Mouse (Mus musculus): Measurements from ENCODE around the gene Phf3.
"Not testable (repeated sequence)": the region's sequence is repeated elsewhere in the genome, so short reads cannot be mapped to it uniquely, and the experiment has no call there.

Phf3 gene

DNA sequence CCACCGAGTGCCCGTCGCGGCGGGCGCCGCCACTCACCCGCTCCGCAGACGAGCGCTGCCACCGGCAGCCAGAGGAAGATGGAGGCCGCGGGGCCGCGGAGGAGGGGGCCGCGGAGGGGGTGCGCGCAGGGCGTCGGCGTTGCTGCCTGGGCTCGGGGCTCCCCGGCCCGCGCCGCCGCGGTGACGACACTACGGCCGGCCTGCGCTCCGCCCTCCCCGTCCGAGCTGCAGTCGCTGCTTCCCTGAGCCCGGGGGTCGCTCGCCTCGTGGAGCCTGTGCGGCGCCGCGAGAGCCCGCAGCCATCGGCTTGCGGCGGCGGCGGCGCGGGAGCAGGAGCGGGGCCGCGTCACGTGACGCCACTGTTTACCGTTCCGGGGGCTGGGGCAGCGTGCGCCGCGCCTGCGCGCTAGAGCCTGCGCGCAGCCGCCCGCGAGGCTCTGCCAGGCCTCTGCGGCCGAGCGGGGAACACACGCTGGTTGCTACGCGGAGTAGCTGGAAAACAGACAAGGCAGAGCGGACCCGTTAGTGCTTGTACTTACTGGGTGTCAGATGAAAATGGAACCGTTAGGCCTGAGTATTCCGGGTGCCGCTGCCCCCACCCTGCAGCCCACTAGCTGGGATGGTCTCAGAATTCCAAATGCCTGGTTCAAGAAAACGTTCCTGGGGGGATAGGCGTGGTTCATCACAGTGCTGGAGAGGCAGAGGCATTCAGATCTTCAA lies at the start of gene Phf3:
TSS of gene Phf3 (minus strand) at position 381 of the 720 bp plus-strand sequence.
- DNase-seq (ENCODE audit: low read depth, low spot score) = peak; percentile 96

DNA sequence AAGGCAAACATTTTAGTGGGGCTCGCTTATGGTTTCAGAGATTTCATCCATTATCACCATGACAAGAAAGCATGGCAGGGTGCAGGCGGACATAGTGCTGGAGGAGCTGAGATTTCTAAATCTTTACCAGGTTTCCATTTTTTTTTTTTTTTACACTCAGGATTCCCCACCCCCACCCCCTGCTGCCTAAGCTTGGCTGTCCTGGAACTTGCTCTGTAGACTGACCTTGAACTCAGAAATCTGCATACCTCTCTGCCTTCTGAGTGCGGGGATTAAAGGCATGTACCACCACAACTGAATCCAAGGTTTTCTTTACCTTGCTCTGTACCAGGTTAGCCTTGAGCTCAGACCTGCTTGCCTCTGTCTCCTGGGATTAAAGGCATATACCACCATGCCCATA lies 48.5 kb upstream of the Phf3 start:
- DNase-seq (ENCODE audit: low read depth, low spot score) = no peak

DNA sequence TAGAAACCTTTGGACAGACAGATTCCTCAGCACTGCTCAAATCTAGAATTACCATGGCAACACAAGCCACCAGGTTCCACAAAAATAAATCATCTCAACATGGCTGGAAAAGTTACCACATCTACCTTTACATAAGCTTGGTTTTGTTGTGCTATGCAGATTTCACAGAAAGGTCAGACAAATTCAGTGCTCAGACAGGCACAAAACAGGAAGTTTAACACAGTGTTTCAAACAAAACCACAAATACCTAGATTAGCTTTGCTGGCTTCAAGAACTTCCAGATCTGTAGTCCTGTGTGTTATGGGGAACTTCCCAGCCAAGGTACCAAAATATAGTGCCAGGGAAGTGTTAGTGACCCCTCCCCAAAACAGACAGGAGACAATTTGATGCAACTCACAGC lies 47.5 kb upstream of the Phf3 start:
- peak; percentile 11 for DNase-seq (ENCODE audit: low read depth, low spot score)

DNA sequence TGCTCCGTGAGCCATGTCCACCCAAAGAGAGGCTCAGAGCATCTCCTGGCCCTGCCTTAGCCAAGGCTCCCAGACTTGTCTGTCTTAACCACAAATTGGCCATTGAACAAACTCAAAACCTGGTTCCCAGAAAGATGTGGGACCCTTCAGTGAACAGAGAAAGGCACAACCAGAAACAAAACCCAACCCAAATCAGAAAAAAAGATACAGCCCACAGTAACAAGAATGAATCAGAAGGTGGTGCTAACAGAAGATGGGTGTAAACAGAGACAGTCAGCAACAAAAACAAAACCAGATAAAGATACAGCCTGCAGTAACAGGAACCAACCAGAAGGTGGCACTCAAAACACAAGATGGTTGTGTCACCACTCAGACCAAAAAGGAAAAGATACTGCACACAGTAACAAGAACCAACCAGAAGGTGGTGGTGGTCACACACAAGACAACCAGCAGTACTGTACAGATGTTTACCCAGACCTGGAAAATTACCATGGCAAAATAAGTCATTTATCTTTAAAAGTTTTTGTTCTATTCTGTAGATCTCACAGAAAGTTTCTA lies 47.0 kb upstream of the Phf3 start:
- DNase-seq (ENCODE audit: low read depth, low spot score) = peak; percentile 66

DNA sequence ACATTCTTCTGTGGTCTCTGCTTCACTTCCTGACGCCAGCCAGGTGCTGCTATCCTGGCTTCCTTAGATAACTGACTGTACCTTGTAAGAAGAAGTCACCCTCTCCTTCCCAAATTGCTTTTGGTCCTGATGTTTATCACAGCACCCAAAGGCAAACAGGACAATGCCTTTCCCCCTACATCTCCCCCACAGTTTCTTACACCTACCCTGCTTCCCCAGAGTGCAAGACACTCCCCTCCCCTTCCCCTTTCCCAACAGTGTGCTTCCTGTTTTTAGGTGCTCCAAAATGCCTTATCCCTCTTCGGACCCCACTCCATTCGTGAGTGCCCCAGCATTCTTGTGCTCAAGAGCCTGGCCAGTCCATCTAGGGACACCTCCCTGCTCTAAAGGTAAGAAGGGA lies 36.5 kb upstream of the Phf3 start:
- DNase-seq (ENCODE audit: low read depth, low spot score) = no peak

DNA sequence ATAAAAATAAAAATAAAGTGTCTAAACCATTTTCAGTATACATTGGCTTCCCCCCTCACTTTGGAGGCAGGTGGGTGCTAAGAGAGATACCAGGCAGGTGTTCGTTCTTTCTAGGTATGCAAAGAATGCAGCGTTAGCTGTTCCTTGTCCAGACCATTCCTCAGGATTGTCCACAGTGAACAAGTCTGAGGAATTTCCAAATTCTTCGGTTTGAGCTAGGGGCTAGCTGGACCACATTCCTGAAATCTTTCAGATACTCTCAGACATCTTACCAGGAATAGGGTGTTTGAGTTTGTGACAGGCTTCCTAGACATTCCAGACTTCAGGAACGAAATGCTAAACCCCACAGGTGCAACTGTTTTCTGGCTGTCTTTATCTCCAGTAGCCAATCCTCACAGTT lies 35.1 kb upstream of the Phf3 start:
- DNase-seq (ENCODE audit: low read depth, low spot score) = no peak

DNA sequence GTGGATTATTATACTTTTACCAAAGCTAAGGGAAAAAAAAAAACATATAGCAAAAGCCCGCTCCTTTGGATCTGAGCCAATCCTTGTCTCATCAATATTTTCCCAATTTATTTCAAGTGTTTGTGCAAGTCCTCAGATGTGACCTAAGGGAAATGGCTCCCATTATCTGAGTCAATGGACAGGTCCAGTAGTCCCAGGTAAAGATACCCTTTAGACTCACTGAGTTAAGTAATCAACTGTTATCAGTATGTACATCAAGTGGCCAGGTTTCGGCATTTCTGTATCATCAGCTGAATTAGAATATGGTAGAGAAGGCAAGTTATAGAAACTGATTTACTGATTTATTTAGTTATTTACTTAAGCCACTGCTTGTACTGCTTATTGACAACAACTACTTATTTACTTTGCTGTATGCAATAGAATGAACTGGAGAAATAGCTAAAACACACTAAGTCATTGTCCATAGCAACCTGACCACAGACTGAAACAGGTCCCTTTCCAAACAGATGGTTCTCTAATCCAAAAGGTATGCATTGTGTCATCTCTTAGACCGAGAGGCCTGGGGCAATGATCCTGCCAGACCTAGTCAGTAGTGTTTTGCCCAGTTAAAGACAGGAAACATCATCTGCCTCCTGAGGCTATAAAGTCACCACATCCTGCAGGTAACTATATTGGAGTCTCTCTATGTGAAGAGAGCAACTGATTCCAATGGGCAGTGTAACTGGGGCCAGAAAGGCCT lies 29.9 kb upstream of the Phf3 start:
- DNase-seq (ENCODE audit: low read depth, low spot score) = no peak

DNA sequence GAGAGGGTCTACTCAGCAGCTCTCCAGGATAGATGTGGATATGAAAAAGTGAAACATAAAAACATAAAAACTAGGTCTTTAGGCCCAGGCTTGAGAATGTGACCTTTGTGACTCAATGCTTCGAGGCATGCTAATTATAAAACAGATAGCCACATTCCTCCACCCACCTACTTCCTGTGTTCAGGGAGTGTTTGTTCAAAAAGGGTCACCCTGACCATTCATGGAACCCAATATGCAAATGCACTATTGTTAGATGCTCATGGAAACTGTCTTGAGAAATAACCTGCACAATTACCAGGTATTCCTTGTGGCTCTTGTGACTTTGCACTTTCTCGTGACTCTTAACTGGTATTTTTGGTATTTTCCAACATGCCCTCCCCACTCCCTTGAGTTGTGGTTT lies 25.0 kb upstream of the Phf3 start:
- DNase-seq (ENCODE audit: low read depth, low spot score) = no peak

DNA sequence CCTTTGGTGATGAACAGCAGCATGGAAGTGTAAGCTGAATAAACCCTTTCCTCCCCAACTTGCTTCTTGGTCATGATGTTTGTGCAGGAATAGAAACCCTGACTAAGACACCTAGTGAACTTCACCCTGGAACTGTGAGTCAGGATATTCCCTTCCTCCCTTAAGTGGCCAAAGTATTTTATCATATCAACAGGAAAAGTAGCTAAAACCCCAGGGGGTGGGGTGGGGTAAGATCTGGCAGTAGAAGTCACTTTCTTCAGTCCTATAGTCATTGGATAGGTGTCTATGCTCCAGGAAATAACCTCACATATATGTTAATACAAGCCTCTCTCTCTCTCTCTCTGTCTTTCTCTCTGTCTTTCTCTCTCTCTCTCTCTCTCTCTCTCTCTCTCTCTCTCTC lies 21.6 kb upstream of the Phf3 start:
- DNase-seq (ENCODE audit: low read depth, low spot score) = not testable (repeated sequence)

DNA sequence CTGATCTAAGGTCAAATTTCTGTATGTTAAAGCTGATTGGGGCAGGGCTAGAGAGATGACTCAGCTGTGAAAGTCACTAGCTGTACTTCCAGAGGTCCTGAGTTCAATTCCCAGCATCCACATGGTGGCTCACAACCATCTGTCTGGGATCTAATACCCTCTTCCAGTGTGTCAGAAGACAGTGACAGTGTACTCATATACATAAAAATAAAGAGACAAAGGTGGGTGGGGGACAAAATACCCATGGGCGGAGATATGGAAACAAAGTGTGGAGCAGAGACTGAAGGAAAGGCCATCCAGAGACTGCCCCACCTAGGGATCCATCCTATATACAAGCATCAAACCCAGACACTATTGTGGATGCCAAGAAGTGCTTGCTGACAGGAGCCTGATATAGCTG lies 10.1 kb upstream of the Phf3 start:
- DNase-seq (ENCODE audit: low read depth, low spot score) = not testable (repeated sequence)

DNA sequence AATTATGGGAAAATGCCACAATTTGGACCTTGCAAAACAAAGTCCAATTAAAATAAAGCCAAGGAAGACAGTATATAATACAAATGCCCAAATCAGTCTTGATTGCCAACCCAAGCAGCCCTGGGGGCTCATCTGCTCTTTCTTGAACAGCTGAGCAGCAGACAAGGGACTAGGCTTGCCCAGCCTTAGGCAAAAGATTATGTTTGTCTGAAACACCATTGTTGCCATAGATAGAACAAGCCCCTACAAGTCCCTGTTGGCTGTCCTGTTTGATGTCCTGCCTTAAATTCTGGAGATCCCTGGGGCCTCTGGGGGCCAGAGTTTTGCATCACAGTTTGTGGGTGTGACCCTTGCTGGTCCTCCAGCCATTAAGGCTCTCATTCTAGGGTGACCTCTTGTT lies 2.0 kb upstream of the Phf3 start:
- no peak for DNase-seq (ENCODE audit: low read depth, low spot score)

DNA sequence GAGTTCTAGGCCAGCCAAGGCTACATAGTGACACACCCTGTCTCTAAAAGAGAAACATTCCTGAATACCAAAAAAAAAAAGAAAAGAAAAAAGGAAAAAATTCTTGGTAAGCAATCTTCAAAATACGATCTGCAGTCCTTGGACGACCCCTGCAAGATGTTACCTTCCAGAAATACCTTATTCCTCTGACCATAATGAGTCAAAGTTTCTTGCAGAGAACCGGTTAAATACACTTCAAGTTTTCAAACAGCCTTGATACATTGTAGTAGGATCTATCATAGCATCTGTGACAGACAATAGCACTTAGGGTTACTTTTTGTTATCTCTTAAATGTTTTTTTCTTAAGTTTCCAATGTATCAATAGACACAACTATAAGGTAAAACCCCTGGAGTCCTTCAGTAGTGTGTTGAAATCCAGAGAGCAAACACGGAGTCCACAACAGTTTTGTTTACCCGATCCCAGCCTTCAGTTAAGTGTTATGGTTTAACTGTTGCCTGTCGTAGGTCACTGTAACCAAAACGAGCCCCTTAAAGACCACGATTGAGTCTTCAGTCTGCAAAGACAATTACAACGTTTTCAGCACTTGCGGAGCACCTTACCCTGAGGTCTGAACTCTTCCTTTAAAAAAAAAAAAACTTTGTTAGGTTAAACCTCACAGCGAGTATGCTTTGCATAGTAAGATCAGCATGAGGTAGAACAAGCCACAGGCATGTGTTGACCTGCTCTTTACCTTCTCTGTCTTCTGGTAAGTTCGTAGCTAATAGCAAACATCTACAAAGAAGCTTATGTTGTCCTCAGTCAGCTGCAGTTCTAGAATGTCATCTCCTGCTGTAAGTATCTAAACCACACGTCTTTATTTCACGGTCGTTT lies 775 bp upstream of the Phf3 start:
- DNase-seq (ENCODE audit: low read depth, low spot score) = peak; percentile 5

DNA sequence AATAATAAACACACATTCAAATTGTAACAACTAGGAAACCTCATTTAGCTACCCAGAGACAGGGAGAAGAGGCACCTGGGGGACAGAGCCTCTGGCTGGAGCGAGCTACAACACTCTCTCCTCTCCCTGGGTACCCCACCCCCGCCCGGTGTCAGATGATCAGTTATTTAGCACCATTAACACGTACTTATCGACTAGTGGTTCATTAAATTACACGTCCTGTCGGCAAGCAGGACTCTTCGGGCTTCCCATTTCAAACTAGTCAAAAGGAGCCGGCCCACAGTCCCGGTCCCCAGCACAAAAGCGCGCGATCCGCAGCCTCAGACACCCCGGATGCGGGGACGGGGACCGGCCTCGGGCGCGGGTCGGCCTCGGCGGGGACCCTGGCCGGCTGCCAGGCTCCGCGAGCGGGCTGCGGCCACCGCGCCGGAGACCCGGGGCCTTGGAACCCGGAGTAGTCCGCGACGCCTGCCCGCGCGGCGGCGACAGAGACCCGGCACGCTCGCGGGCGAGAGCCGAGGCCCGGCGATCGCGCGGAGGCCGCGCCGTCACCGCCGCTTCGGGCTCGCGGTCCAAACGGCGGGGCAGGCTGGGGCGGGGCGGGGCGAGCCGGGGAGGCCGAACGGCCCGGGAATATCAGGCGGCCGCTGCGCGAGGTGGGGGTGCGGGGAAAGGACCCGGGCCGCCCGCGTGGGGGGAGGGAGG lies 733 bp downstream of the Phf3 start:
- peak; percentile 72 for DNase-seq (ENCODE audit: low read depth, low spot score)

DNA sequence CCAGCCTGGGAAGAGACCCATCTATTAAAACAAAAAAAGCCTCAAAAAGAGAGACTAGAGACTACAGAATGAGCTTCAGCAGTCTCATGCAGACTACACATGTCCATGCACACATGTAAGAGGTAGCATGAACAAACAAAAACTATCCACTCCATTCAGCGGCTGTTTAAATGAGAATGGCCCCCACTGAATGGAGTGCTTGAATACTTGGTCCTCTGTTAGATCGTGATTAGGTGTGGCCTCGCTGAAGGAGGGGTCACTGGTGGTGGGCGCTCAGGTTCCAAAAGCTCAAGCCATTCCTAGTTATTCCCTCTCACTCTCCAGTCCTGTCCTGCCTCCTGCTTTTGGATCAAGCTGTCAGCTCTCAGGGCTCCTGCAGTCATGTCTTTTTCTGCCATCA lies 5.9 kb downstream of the Phf3 start:
- no peak for DNase-seq (ENCODE audit: low read depth, low spot score)

DNA sequence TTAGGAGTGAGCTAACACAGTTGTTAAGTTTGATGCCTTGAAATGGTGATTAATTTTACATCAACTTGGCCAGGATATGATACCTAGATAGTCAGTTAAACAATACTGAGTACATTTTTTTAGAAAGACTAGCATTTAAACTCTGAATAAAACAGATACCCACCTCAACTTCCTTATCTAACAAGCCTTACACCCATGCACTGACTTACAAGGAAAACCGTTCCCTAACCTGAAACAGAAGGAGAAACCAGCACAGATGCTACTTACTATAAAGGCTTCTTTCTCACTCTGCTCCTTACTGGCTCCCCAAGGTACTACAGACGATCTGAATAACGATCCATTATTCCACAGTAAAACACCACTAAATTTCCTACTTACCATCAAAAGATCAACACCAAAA lies 21.2 kb downstream of the Phf3 start:
- no peak for DNase-seq (ENCODE audit: low read depth, low spot score)

DNA sequence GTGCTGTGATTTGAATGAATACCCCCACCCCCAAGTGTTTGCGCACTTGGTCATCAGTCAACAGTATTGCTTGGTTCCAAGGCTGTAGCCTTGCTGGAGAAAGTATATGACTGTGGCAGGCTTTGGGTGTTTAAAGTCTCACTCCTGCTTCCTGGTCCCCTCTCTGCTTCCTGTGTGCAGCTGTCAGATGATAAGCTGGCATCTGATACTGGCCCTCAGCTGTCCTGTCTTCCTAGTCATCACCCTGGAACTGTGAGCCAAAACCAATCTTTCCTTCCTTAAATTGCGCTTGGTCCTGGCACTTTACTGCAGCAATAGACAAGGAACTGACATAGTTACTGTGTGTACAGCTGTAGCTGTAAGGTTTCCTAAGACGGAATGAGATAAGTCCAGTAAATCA lies 21.8 kb downstream of the Phf3 start:
- DNase-seq (ENCODE audit: low read depth, low spot score) = no peak

DNA sequence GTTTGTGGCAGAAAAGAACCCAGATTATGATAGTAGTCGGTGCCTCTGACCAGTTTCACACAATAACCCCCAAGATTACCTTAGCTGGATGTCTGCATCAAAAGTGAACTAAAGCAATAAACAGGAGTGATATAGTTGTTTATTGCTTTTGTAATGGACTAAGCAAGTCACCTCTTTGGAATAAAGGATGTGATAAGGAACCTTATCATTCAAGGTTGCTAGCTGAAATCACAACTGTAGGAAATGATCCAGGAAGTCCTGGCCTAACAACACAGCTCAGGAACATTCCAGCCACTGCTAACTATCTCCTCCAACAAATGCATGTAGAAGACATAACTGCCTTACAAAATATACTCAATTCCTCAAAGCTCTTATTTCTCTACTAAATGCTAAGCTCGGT lies 22.8 kb downstream of the Phf3 start:
- no peak for DNase-seq (ENCODE audit: low read depth, low spot score)

DNA sequence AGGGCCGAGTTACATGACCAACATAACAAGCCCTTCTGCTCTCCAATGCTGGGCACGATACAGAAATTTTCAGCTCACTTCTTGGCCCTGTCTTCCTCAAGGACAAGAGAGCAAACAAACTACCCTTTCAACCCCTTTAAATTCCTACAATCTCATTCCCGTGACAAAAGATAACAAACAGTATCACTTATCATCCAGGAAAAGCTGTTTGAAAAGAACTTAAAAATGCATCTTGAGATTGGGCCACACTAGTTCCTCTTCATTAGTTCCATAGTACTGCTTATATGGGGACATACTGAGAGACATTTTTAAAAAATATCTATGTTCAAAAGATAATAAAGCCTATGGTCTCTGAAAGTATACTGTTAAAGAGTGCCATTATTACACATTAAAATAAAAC lies 23.8 kb downstream of the Phf3 start:
- DNase-seq (ENCODE audit: low read depth, low spot score) = no peak

DNA sequence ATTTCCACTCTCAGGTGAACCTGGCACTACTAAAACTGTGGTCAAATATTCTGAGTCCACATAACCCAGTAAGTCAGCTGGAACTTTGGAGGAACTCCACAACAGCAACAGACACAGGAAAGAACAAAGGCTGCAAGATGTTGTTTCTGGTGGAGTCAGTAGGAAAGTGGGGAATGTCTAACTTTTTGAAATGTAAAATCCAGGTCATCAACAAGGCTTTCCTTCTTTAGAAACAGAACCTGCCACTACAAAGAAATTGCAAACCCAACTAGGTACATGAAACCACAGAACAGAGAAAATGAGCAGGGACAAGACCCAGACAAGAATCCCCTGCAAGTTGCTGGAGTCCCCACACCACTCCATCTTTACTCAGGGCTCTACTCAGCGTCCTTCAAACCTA lies 26.0 kb downstream of the Phf3 start:
- DNase-seq (ENCODE audit: low read depth, low spot score) = no peak

DNA sequence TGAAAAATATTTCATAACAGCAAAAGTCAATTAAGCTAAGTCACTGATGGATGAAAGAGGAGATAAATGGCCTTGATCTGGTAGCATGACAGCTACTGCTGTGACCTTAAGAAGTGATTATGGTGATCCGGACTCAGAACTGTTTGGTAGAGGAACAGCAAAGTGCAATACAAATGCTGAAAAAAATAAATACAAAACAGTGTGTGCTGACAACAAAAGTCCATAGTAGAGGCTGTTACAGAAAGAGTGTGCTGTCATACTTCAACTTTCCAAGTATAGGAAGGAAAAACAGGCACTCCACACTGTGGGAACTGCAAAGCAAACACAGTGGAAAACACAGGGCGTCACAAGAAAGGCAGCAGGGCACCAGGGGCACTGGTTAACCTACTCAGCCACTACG lies 34.1 kb downstream of the Phf3 start:
- DNase-seq (ENCODE audit: low read depth, low spot score) = peak; percentile 5

DNA sequence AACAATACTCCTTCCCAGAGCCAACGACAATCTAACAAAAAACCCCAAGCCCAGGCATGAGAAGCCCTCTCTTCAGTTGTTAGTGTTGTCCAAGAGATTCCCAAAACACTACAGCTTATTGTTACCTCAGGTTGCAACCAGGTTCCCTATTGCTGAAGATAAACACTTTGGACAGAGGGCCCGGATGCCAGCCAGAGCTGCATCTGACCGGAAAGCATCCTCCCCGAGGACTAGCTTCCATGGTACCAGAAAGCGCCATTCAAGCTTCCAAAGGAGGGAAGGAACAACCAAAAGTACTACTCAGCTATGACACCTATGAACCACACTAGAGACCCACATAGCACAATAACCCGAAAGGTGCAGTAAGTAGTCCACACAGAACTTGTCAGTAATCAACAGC lies 38.2 kb downstream of the Phf3 start:
- DNase-seq (ENCODE audit: low read depth, low spot score) = no peak

DNA sequence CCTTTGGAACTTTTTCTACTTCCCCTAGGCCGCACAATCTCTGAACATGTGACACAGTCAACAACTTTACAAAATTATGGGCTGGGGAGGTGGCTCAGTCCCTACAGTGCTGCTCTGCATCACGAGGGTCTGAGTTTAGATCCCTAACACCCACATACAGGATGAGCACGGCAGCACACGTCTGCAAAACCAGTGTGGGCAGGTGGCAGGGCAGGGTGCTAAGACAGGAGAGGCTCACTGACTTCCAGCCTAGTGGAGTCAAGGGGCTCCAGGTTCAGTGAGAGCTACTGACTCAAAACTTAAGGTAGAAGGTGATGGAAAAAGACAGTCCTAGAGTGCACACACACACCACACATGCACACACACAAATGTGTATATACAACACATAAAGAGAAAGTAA lies 40.9 kb downstream of the Phf3 start:
- no peak for DNase-seq (ENCODE audit: low read depth, low spot score)

Measured in CD4-positive helper T cell, adult 2 months (primary cell).